Mouse (Mus musculus) limb, embryonic 15.5 days (tissue): ENCODE results near the gene Ttc27. TPM values are rescaled to one million over a fixed set of nuclear protein-coding genes. Genes with fewer than 3 reads are reported as not detected.

Experiments used
- ATAC-seq: fragments of 200-750 bp; cut with Nextera tagmentation; 2 replicates; pipeline ENCODE4 v1.8.0; 2017; ENCODE audit warnings: low read depth, moderate TSS enrichment; ENCODE audit not compliant: insufficient number of reproducible peaks, low FRiP score, low TSS enrichment
- H3K27ac ChIP-seq: fragments of 300-500 bp; sonication (generic); 2 replicates; pipeline ENCODE4 v1.5.1; 2015; ENCODE audit warnings: moderate library complexity, mild to moderate bottlenecking, inconsistent platforms
- H3K27me3 ChIP-seq: fragments of 300-500 bp; sonication (generic); 2 replicates; pipeline ENCODE4 v1.6.1; 2015; ENCODE audit warnings: inconsistent platforms
- H3K36me3 ChIP-seq: fragments of 300-500 bp; sonication (generic); 2 replicates; pipeline ENCODE4 v1.6.1; 2015; ENCODE audit warnings: inconsistent platforms
- H3K4me1 ChIP-seq: fragments of 300-500 bp; sonication (generic); 2 replicates; pipeline ENCODE4 v1.6.1; 2015; ENCODE audit warnings: inconsistent platforms
- H3K4me2 ChIP-seq: fragments of 300-500 bp; sonication (generic); 2 replicates; pipeline ENCODE4 v1.6.1; 2015; ENCODE audit warnings: mild to moderate bottlenecking, inconsistent platforms
- H3K4me3 ChIP-seq: fragments of 300-500 bp; sonication (generic); 2 replicates; pipeline ENCODE4 v1.5.1; 2015; ENCODE audit warnings: mild to moderate bottlenecking, inconsistent platforms
- H3K9ac ChIP-seq: fragments of 300-500 bp; sonication (generic); 2 replicates; pipeline ENCODE4 v1.6.1; 2015; ENCODE audit warnings: inconsistent platforms
- H3K9me3 ChIP-seq: fragments of 300-500 bp; sonication (generic); 2 replicates; pipeline ENCODE4 v1.6.1; 2016; ENCODE audit warnings: inconsistent platforms
- WGBS: fragments of 180-500 bp; shearing (Covaris S2); methylation state at CpG from one replicate; pipeline ENCODE4 v1.1.7; 2015; 5-methylcytosine and 5-hydroxymethylcytosine counted together
- polyA plus RNA-seq: library from polyadenylated mRNA; unstranded; fragments of >200 nt; fragmentation: Nextera tagmentation; extraction: Ambion mirVana; gene quantifications from 2 replicates; pipeline ENCODE4 v1.2.1, GENCODE M21; 2015

The Ttc27 gene
- polyA plus RNA-seq, 1 experiment from 2014 or later: 20.2 TPM

DNA sequence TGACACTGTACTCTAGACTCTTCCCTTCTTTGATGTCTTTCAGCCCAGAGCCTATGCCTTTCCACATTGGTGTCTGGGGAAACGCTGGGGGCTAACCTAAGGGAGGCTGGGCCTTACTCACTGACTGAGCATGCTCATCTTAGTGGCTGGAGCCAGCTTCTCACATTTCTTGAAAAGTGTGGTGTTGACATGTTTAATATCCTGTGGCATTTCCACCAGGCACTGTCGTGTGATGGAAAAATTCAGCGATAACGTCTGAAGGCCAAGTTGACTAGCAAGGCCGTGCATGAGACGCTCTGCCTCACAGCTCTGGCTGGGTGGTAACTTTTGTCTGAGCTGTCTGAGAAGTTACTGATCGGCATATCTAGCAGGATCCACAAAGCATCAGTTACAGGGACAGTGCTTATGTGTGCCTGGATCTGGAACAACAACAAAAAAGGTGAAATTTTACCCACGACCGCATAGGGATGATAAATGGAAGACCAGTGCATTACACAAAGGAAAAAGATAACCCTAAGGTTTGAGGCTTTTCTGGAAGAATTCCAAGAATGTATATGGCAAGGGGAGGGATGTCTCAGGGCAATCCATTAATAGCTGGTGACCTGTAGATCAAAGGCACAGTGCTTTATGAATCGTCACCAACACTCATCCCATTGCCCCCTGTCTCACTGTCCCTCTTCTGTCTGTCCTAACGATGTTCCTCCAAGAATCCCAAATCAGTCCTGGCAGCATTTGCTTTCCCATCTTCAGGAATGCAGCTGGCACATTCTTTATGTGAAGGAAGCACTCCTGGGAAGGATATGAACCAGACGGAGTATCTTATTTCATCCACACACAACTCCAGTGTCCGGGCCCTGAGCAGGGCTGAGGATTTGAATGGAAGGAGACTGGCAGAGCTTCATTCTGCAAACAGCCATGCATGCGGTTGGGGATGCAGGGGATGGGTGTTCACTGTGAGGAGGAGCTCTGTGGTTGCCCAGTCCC is 152.9 kb downstream of the Ttc27 start:
- no peak for ATAC-seq
- no peaks in the 10 kb centered on the region for H3K9me3 ChIP-seq
- 32% methylated on average over 14 of the region's 14 CpGs for WGBS
- H3K27me3 ChIP-seq: no peaks in the 10 kb centered on the region
- peaks cover 55% of the 10 kb centered on the region for H3K4me1 ChIP-seq
- no peak overlapping the region for H3K4me3 ChIP-seq
- no peak overlapping the region for H3K9ac ChIP-seq
- peak overlapping the region; percentile 39; the same call in 1 of the 2 replicates for H3K27ac ChIP-seq
- no peak overlapping the region for H3K4me2 ChIP-seq
- H3K36me3 ChIP-seq: no peaks in the 10 kb centered on the region

DNA sequence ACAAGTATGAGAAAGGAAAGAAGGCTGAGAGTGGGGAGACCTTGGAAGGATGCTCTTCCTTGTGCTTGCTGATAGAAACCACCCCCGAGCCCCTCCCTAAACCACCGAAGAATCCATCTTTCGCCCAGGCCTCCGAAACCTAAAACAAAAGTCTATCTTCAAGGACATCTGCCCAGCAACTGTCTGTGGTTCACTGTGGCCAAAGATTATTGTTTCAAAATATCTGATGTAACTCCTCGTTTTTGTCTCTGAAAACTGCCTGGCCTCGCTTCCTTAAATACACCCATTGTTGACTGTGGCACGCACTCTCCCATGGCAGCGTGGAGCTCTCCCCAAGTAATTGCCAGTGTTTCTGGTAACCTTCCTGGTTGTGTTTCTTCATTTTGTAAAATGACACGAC is 155.0 kb downstream of the Ttc27 start:
- H3K9me3 ChIP-seq: no peaks in the 10 kb centered on the region
- no peak overlapping the region for H3K9ac ChIP-seq
- WGBS: 79% methylated on average over 9 of the region's 9 CpGs
- H3K36me3 ChIP-seq: no peaks in the 10 kb centered on the region
- no peak for ATAC-seq
- H3K27me3 ChIP-seq: no peaks in the 10 kb centered on the region
- H3K4me1 ChIP-seq: peaks cover 44% of the 10 kb centered on the region
- no peak overlapping the region for H3K27ac ChIP-seq
- H3K4me3 ChIP-seq: no peak overlapping the region
- H3K4me2 ChIP-seq: no peak overlapping the region

GRCm38 (mm10) chr17:74873756-74874155 is 156.2 kb downstream of the Ttc27 start:
- Histone ChIP-seq H3K4me2 (no peak overlapping the region), H3K9ac (no peak overlapping the region), H3K27me3 (no peaks in the 10 kb centered on the region), H3K9me3 (no peaks in the 10 kb centered on the region), H3K27ac (no peak overlapping the region), H3K36me3 (no peaks in the 10 kb centered on the region), H3K4me3 (no peak overlapping the region), H3K4me1 (peaks cover 33% of the 10 kb centered on the region)
- ATAC-seq: no peak
- 65% methylated on average over 1 of the region's 1 CpGs for WGBS

GRCm38 (mm10) chr17:74875740-74876139 is 158.2 kb downstream of the Ttc27 start:
- no peaks in the 10 kb centered on the region for H3K36me3 ChIP-seq
- ATAC-seq: no peak
- H3K4me3 ChIP-seq: no peak overlapping the region
- no peaks in the 10 kb centered on the region for H3K27me3 ChIP-seq
- H3K4me1 ChIP-seq: peaks cover 20% of the 10 kb centered on the region
- H3K27ac ChIP-seq: no peak overlapping the region
- 86% methylated on average over 5 of the region's 5 CpGs for WGBS
- H3K9me3 ChIP-seq: no peaks in the 10 kb centered on the region
- no peak overlapping the region for H3K4me2 ChIP-seq
- H3K9ac ChIP-seq: no peak overlapping the region

GRCm38 (mm10) chr17:74876954-74877353 is 159.4 kb downstream of the Ttc27 start:
- no peak for ATAC-seq
- Histone ChIP-seq H3K27me3 (no peaks in the 10 kb centered on the region), H3K27ac (no peak overlapping the region), H3K9ac (no peak overlapping the region), H3K36me3 (no peaks in the 10 kb centered on the region), H3K9me3 (no peaks in the 10 kb centered on the region), H3K4me2 (no peak overlapping the region), H3K4me1 (peaks cover 17% of the 10 kb centered on the region), H3K4me3 (no peak overlapping the region)
- WGBS: 44% methylated on average over 10 of the region's 10 CpGs

- no peak overlapping the region for H3K9ac ChIP-seq
- no peak for ATAC-seq
- 39% methylated on average over 7 of the region's 7 CpGs for WGBS
- no peak overlapping the region for H3K27ac ChIP-seq
- no peaks in the 10 kb centered on the region for H3K36me3 ChIP-seq
- no peaks in the 10 kb centered on the region for H3K9me3 ChIP-seq
- H3K27me3 ChIP-seq: no peaks in the 10 kb centered on the region
- H3K4me2 ChIP-seq: no peak overlapping the region
- peaks cover 21% of the 10 kb centered on the region for H3K4me1 ChIP-seq
- no peak overlapping the region for H3K4me3 ChIP-seq
Measured at GRCm38 (mm10) chr17:74879768-74880167, 162.2 kb downstream of the Ttc27 start.

DNA sequence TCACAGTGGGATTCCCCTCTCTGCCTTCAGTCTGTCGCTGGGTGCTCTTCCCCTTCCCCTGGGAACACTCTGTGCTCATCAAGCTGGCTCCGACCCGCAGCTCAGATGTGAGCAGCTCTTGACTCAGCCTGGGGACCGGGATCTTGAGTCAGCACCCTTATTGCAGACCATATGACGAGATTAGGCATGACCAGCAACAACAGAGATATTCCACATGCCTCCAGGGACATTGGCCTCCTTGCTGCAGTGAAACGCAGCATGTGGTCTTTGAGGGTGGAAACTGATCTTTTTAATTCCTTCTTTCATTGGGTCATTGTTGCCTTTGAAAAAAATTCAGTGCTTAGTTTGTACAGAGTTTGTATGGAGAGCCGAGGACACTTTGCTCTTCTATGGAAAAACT is 169.5 kb downstream of the Ttc27 start:
- Histone ChIP-seq H3K9me3 (no peaks in the 10 kb centered on the region), H3K27ac (no peak overlapping the region), H3K4me1 (peaks cover 19% of the 10 kb centered on the region), H3K27me3 (no peaks in the 10 kb centered on the region), H3K36me3 (no peaks in the 10 kb centered on the region), H3K9ac (no peak overlapping the region), H3K4me2 (no peak overlapping the region), H3K4me3 (no peak overlapping the region)
- WGBS: 57% methylated on average over 7 of the region's 7 CpGs
- ATAC-seq: no peak

DNA sequence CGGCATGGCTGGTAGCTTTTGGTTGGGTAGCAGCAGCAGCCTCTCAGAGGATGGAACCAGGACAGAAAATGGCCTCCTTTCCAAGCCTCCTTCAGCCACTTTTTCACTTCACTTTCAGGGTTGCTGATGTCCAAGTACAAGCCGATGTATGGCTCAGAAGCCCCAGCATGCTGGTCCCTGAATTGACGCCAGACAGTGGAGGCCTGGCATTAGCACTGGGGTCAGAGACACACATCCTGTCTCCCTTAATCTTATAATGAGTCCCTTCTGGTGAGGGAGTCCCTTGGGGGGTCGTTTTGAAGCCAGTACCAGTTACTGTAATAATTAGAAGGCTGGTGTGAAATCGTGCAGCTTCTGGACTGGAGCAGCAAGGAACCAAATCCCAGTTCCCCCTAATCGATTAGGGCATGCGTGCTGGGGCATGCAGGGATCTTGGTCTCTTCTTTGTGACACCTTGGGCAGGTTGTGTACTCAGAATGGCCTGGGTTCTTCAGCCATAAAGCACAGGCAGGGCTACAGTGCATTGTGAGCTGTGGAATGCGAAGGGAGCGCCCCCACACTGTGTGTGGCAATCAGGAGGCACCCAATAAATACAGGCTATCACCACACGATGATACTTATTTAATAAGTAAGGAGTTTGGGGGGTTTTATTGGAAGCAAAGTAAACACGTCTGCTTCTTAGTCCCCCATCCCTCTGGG is 171.5 kb downstream of the Ttc27 start:
- peak overlapping the region; percentile 38; the same call in 1 of the 2 replicates for H3K27ac ChIP-seq
- H3K27me3 ChIP-seq: no peaks in the 10 kb centered on the region
- no peak overlapping the region; the same call in 1 of the 2 replicates for H3K4me2 ChIP-seq
- no peaks in the 10 kb centered on the region for H3K36me3 ChIP-seq
- WGBS: 26% methylated on average over 11 of the region's 11 CpGs
- H3K4me3 ChIP-seq: no peak overlapping the region
- H3K9me3 ChIP-seq: no peaks in the 10 kb centered on the region
- H3K9ac ChIP-seq: no peak overlapping the region
- H3K4me1 ChIP-seq: peaks cover 15% of the 10 kb centered on the region
- peak; percentile 19; the same call in 1 of the 2 replicates for ATAC-seq

GRCm38 (mm10) chr17:74889535-74890117 is 172.1 kb downstream of the Ttc27 start:
- no peak overlapping the region for H3K4me2 ChIP-seq
- no peak overlapping the region for H3K4me3 ChIP-seq
- H3K4me1 ChIP-seq: peaks cover 15% of the 10 kb centered on the region
- H3K9me3 ChIP-seq: no peaks in the 10 kb centered on the region
- no peaks in the 10 kb centered on the region for H3K27me3 ChIP-seq
- H3K27ac ChIP-seq: no peak overlapping the region
- ATAC-seq: peak; percentile 40; the same call in 1 of the 2 replicates
- no peaks in the 10 kb centered on the region for H3K36me3 ChIP-seq
- H3K9ac ChIP-seq: no peak overlapping the region
- 37% methylated on average over 11 of the region's 11 CpGs for WGBS

GRCm38 (mm10) chr17:74902453-74902852 is 184.9 kb downstream of the Ttc27 start:
- Histone ChIP-seq H3K36me3 (no peaks in the 10 kb centered on the region), H3K4me3 (no peak overlapping the region), H3K4me2 (no peak overlapping the region), H3K9me3 (no peaks in the 10 kb centered on the region), H3K27me3 (no peaks in the 10 kb centered on the region), H3K9ac (no peak overlapping the region), H3K4me1 (peaks cover 14% of the 10 kb centered on the region; the same call in 1 of the 2 replicates), H3K27ac (no peak overlapping the region)
- WGBS: 91% methylated on average over 7 of the region's 7 CpGs
- peak; percentile 44; the same call in 1 of the 2 replicates for ATAC-seq

DNA sequence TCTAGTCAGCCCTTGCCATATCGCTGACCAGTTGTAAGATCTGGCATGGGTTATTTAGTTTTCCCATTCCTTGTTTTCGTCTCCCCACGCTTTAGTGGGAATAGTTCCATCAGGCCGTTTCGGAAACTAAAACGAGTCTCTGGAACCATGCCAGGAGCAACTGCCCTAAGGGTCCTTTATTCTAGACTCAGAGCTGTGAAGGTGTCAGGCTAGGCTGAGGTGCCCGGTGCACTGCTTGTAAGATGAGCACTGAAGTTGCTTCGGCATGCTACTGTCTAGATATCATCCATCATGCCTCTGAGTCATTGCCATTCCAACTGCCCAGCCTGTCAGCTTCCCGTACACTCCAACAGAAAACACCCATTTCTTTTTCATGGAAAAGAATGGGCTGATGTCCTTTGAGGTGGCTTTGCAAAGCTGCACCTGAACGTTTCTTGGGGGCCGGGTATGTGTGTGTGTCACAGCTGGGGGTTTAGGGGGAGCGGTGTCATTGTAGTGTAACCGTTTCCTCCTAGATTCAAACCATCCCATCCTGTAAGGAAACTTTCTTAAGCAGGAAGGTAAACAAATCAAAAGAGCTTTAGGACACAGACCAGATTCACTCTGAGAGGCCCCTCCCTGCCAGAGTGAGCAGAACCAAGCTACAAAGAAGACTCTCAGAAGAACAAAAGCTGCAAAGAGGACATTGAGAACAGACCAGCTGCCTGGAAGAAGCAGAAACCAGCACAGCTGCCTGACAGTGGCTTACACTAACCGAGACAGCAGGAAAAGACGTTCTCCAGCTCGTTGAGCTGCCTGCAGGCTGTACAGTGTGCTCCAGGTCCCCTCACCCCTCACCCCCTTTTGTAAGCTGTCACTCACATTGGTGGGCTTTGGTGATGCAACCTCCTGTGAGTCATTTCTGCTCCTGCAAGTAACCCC is 186.1 kb downstream of the Ttc27 start:
- no peak for ATAC-seq
- Histone ChIP-seq H3K27me3 (no peaks in the 10 kb centered on the region), H3K4me2 (no peak overlapping the region), H3K4me3 (no peak overlapping the region), H3K4me1 (peaks cover 14% of the 10 kb centered on the region; the same call in 1 of the 2 replicates), H3K9me3 (no peaks in the 10 kb centered on the region), H3K36me3 (no peaks in the 10 kb centered on the region), H3K27ac (no peak overlapping the region), H3K9ac (no peak overlapping the region)
- WGBS: 33% methylated on average over 16 of the region's 16 CpGs
